Mouse (Mus musculus): ENCODE data around the gene Scd3.

- TF ChIP-seq POLR2A (IDR thresholded peaks at IDR 0.05; ENCODE audit: low read depth, low read length): no peak
- TF ChIP-seq CTCF (conservative IDR thresholded peaks at IDR 0.05; ENCODE audit: insufficient read depth, insufficient read length, low read depth, low read length): no peak
Observed at GRCm38 (mm10) chr19:44257377-44257966, 54.4 kb downstream of the Scd3 start.

Data from kidney, adult 2 months (tissue).